Mouse (Mus musculus) B cell, adult 2 months (primary cell): ENCODE results near the gene Ints13.
"Not testable (repeated sequence)": the region's sequence is repeated elsewhere in the genome, so short reads cannot be mapped to it uniquely, and the experiment has no call there.

ENCODE experiments used
- DNase-seq, 2 experiments: peaks; one replicate each; pipeline ENCODE4 v3.0.0; 2022

Gene Ints13

DNA sequence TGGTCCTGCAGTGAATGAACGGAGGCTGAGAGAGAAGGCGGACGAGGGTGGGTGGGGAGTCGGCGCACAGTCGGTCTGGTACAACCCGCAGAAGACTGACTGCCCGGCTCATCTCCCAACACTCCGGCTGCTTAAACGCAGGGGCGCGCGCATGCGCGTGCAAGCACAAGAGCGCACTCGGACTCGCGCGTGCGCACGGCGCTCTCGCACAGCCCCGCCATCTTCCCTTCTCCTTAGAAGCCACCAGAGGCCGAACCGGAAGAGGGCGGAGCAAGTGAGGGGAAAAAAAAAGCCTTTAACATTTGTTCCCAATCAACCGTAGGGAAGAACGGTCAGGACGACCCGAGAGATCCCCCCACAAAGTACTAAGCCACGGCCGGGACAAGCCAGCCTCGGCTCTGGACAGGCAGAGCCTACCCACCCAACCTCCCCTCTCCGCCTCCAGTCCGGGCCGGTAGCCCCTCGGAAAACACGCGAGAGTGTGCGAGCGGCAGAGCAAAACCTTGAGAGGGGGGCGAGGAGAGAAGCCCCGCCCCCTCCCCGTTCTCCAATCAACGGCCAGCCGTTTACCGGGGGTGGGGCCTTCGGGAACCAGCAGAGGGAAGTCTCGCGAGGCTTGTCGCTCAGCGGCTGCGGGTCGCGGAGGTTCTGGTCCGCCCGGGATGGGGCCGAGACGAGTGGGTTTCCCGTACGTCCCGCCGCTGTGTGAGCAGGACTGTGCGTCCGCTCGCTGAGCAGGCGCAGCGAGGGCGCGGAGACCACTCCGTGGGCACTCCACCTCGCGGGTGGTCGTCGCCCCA lies at the start of gene Ints13:
Ints13 (minus strand) TSS at position 526 of the 800 bp plus-strand sequence.
- peak; percentile 95 to 97 for DNase-seq

DNA sequence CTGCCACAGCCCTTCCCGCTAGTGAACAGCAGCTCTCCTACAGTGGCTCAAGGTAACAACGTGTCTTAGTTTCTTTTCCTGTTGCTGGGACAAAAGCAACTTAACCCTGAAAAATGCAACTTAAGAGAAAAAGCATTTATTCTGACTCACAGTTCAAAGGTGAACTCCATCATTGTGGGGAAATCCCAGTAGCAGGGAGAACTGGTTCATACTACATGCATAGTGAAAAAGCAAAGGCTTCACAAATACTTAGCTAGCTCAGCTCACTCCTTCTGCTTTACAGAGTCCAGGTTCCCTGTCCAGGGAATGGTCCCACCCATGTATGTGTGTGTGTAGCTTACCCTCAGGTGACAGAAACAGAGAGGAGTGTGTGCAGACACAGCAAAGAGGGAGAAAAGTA lies 39.0 kb upstream of the Ints13 start:
- no peak for DNase-seq

GRCm38 (mm10) chr6:146615891-146616290 lies 38.3 kb upstream of the Ints13 start:
- no peak for DNase-seq

- DNase-seq: no peak
Measured at GRCm38 (mm10) chr6:146614541-146614940, 36.9 kb upstream of the Ints13 start.

DNA sequence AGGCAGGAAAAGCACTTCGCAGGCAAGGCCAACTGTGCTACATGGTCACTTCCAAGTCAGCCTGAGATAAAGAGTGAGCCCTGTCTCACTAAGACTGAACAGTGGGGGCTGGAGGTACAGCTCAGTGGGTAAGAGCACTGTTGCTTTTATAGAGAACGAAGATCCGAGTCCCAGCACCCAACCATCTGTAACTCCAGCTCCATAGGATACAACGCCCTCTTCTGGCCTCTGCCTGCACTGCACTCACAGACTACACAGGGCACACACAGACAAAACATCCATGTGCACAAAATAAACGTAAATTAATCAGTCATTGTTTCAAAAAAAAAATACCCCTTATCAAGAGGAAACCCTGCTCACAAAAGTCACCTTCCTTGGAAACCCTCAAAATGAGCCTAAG lies 36.3 kb upstream of the Ints13 start:
- DNase-seq: no peak

DNA sequence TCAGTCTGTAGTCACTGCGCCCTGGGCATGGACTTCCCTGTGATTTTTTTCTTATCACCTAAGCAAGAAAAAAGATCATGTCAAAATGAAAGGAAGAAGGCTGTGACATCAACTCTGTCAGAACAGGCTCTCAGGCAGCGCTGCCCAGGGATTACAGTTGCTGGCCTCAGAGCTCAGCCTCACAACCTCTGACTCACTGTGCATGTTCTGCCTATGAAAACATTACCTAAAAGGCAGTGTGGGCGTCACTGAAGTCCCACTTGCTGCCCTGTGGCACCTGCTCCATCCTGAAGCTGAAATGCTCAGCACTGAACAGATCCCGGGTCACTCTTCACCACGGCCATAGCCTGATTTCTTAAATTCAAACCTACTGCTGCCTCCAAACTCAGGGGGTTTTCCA lies 35.1 kb upstream of the Ints13 start:
- no peak for DNase-seq

GRCm38 (mm10) chr6:146611897-146612296 lies 34.3 kb upstream of the Ints13 start:
- no peak for DNase-seq

- no peak for DNase-seq
Measured at GRCm38 (mm10) chr6:146611385-146611784, 33.8 kb upstream of the Ints13 start.

GRCm38 (mm10) chr6:146603651-146604050 lies 26.0 kb upstream of the Ints13 start:
- no peak for DNase-seq

DNA sequence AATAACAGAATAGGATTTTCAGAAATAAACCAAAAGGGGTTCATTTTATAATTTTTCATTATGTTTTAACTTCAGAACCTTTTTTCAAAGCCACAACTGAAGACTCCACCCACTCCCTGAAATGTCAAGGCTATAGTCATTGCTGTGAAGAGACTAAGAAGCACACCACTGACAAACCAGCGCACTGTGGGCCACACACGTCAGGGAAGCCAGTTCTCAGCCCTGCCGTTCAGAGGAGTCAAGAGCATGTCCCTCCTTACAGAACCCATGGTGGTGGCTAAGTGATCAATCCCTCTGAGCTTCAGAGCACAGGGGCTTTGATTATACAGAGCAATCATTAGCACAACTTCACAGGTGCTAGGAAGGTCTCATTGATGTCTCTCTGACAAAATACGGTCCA lies 25.0 kb upstream of the Ints13 start:
- no peak for DNase-seq

GRCm38 (mm10) chr6:146585134-146585533 lies 7.5 kb upstream of the Ints13 start:
- DNase-seq: no peak

DNA sequence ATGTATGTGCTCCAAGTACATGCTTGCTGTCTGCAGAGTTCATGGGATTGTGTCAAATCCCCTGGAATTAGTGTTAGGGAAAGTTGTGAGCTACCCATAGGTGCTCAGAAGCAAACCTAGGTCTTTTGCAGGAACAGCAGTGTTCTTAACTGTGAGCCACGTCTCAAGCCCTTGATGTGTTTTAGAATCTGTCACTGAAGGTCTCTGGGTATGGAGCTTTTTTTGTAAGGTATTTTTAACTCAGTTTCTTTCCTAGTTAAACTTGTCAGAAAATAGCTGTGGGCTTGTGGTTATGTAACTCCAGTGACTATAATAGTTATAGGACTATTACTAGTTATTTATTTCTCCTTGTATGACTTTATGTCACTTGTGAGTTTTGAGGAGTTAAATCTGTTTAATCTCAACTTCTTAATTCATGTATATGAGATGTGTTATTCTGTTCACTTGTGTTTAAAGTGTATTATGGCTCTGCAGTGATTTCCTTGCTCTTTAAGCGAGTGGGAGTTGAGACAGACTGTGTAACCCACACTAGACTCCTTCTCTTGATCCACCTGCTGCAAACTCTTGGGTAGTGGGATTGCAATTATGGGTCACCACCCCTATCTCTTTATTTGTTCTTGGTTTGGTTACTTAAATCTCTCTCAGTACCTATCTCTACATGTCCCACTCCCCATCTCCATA lies 5.9 kb upstream of the Ints13 start:
- DNase-seq: no peak

DNA sequence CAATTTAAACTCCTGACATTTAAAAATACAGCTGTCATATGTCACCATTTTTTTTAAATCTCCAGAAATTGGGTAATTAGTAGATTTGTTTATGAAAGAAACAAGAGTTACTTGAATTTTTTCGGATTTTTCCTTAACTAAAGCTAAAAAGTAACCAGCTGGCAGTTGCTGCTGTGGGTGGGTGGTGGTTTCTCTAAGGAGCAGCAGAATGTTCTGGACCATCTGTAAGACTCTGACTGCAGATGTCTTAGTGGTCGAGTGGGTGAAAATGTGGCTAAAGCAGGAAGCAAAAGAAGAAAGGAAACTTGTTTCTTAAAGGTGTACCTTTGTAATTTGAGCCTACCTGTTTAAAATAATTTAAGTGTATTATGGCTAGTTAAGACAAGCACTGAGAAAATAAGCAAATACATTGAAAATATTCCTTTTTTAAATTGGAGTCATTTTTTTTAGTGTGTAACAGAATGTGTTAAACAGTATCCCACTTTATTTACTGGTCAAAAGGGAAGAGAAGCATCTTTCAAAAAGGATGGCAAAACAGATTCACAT lies 2.8 kb upstream of the Ints13 start:
- no peak for DNase-seq

- DNase-seq: peak; percentile 8 to 23
Measured at GRCm38 (mm10) chr6:146578586-146578985, 951 bp upstream of the Ints13 start.

DNA sequence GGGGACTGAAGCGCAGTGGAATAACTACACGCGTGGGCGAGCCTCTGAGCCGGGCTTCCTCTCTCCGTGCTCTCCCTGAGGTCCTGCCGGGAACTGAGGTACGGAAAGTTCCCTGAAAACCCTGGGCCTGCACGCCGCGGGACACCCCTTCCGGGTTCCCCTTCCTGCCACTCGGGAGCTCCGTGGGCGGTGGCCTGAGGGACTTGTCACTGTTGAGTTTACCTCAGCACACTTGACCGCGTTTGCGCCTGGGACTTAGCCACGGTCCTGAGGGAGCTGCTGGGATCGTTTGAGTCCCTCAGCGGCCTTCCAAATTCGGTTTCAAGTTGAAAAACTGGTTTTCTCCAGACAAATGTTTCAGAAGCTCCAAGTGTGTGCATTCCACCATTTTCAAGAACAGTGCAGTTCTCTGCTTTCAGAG lies 486 bp upstream of the Ints13 start:
- DNase-seq: peak in 1 of 2 experiments; percentile 74

DNA sequence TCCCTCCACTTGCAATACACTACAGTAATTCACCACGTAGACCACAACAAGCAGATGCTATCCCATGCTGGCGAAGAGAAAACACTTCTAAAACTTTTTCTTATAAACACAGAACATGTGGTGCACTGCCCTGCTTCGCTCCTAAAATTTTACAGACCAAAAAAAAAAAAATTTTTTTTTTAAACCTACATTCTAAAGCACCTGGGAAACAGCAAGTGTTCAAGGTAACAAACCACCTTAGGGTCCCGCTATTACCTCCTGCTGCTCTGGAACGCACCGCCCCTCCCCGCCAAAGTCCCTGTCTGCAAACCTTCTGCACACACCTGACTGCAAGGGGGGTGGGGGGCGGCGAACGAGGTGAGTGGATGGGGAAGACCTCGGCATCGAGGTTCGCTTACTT lies 732 bp downstream of the Ints13 start, which contains the start of gene Fgfr1op2:
Fgfr1op2 (plus strand) TSS at position 301 of the 400 bp plus-strand sequence.
- DNase-seq: no peak

DNA sequence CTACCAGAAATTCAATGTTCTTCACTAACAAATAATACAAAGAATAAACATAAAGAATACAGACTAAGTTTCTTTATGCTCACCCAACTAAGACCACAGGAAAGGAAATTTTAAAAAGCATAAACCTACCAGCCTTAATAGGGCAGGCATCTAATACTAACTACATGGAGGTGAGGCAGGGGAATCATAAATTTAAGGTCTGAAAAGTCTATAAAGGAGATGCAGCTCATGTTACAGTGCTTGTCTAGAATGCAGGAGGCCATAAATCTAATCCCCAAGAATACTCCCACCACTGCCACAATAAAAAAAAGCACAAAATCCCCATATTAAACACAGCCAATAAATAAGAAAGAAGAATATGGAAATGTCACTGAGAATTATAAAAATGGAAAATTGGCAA lies 5.6 kb downstream of the Ints13 start:
- no peak for DNase-seq

- DNase-seq: not testable (repeated sequence)
Measured at GRCm38 (mm10) chr6:146562461-146562860, 15.2 kb downstream of the Ints13 start.

- DNase-seq: no peak
Measured at GRCm38 (mm10) chr6:146551326-146551725, 26.3 kb downstream of the Ints13 start.

DNA sequence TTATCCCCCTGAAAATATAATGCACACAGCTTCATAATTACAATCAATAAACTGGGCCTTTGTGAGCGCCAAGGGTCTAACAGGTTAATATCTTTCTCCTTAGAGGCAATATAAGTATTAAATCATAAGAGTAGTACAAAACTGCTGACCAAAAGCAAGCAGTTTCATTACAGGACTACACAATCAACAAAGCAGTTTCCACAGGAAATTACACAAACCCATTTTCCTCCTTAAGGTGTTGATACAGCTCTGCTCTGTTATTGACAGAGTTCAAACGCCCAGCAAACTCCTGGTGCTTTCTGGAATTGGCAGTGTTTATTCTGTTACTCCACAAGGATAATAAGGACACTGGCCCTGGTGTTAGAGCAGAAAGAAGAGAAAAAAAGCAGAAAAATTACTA lies 27.2 kb downstream of the Ints13 start:
- DNase-seq: no peak

DNA sequence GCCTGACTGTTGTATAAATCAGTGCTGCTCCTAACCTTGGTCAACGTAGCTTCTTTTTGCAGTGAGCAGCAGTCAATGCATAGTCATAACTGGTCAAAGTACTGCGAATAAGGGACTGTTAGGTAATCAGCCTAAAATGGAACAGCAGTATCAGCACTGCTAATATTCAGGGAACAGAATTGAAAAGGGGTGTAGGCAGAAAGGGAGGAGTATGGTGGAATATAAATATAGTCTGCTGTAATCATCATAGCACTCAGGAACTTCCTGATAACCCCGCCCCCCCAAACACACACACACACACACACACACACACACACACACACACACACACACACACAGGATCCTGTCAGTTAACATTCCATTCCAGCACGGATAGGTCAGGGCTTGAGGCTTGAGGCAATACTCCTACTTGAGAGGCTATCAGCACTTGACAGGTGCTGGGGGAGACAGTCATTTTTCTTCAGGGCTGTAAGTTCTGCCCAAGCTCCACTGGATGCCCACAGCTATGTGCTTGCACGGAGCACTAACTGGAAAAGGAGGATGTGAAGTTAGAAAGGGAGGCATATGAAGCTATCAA lies 32.3 kb downstream of the Ints13 start:
- DNase-seq: no peak

DNA sequence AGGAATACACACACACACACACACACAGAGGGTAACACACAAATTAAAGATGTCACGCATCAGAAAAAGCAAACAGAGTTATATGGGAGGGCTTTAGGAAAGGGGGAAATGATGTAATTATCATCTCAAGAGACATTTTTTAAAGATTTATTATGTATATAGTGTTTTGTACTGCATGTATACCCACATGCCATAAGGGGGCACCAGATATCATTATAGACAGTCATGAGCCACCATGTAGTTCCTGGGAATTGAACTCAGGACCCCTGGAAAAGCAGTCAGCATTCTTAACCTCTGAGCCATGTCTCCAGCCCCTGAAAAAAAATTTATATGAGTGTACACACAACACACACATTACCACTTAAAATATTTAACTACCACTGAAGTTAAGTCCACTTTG lies 33.0 kb downstream of the Ints13 start:
- DNase-seq: no peak

DNA sequence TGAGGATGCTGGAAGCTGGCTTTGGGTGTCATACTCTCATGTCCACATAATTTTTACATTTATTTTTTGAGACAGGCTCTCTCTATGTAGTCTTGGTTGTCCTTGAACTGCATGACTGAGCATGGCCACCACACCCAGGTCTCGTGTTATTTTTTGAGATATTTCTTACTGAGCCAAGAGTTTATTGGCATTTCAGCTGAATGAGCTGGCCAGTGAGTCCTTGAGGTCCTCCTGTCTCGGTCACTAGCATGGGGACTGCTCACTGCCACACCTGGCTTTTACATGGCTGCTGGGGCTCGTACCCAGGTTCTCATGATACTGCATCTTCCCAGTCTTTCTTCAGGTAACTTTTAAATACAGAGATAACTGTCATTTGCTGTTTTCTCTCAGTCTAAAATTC lies 37.2 kb downstream of the Ints13 start:
- peak in 1 of 2 experiments; percentile 7 for DNase-seq

GRCm38 (mm10) chr6:146538661-146539060 lies 39.0 kb downstream of the Ints13 start:
- DNase-seq: no peak
